Mouse (Mus musculus): ENCODE measurements around the gene Fmo6. TPM values are rescaled to one million over a fixed set of nuclear protein-coding genes. Genes with fewer than 3 reads are reported as not detected.
A peak's percentile ranks its signal among the peaks of the same experiment; 100 is the strongest.

Fmo6 gene
- polyA plus RNA-seq, 1 experiment from 2014 or later: not detected

GRCm38 (mm10) chr1:162937970-162938695 is 818 bp upstream of the Fmo6 start:
- H3K27ac ChIP-seq: no peak overlapping the region

GRCm38 (mm10) chr1:162934374-162935012 is 2.8 kb downstream of the Fmo6 start:
- Histone ChIP-seq H3K36me3 (no peaks in the 10 kb centered on the region), H3K4me1 (replicated peaks) (no peaks in the 10 kb centered on the region), H3K4me2 (replicated peaks) (no peak overlapping the region), H3K4me3 (replicated peaks) (no peak overlapping the region), H3K27ac (no peak overlapping the region), H3K9me3 (no peaks in the 10 kb centered on the region), H3K27me3 (replicated peaks) (no peaks in the 10 kb centered on the region), H3K9ac (no peak overlapping the region)
- ATAC-seq: no peak
- WGBS: 79% methylated on average over 4 of the region's 4 CpGs

More at GRCm38 (mm10) chr1:162937970-162938695, 818 bp upstream of the Fmo6 start:
- no peak overlapping the region for H3K9ac ChIP-seq
- no peaks in the 10 kb centered on the region for H3K36me3 ChIP-seq
- H3K9me3 ChIP-seq: no peaks in the 10 kb centered on the region
- ATAC-seq: 0 out of 2 replicates have a peak, but pooled peaks have one; percentile 10
- no peaks in the 10 kb centered on the region for H3K4me1 ChIP-seq (replicated peaks)
- no peaks in the 10 kb centered on the region for H3K27me3 ChIP-seq (replicated peaks)
- no peak overlapping the region for H3K4me3 ChIP-seq (replicated peaks)
- H3K4me2 ChIP-seq (replicated peaks): no peak overlapping the region
- 74% methylated on average over 5 of the region's 5 CpGs for WGBS

- ATAC-seq: no peak
- no peak overlapping the region for H3K27ac ChIP-seq
- no peak overlapping the region for H3K4me2 ChIP-seq (replicated peaks)
- no peaks in the 10 kb centered on the region for H3K9me3 ChIP-seq
- H3K27me3 ChIP-seq (replicated peaks): no peaks in the 10 kb centered on the region
- WGBS: 60% methylated on average over 4 of the region's 4 CpGs
- H3K4me1 ChIP-seq (replicated peaks): no peaks in the 10 kb centered on the region
- H3K4me3 ChIP-seq (replicated peaks): no peak overlapping the region
- no peak overlapping the region for H3K9ac ChIP-seq
- H3K36me3 ChIP-seq: no peaks in the 10 kb centered on the region
These were observed 4.9 kb downstream of the Fmo6 start for GRCm38 (mm10) chr1:162932386-162932785.

GRCm38 (mm10) chr1:162931880-162932279 is 5.4 kb downstream of the Fmo6 start:
- Histone ChIP-seq H3K4me1 (replicated peaks) (no peaks in the 10 kb centered on the region), H3K9me3 (no peaks in the 10 kb centered on the region), H3K36me3 (no peaks in the 10 kb centered on the region), H3K27ac (no peak overlapping the region), H3K27me3 (replicated peaks) (no peaks in the 10 kb centered on the region), H3K4me2 (replicated peaks) (no peak overlapping the region), H3K4me3 (replicated peaks) (no peak overlapping the region), H3K9ac (no peak overlapping the region)
- WGBS: 67% methylated on average over 5 of the region's 5 CpGs
- no peak for ATAC-seq

DNA sequence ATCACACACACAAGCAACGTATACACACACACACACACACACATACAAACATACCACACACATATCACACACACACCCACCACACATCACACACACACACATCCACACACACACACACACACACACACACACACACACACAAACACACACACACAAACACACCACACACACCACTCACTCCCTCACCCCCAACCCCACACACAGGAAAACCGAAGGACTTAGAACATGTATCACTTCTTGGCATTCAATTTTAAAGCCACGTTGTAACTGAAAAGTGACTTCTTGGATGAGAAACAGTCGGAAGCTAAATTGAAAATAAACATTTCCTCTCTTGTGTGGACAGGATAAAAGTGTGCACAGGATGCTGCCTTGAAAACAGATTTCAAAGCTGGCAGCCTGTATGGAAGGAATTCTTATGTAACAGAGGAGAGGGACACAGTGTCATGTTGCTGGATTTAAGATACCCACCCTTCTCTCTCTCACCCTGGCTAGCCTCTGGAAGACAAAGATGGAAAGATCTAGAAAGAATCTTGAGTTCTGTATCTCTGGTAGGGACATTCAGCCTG is 5.9 kb downstream of the Fmo6 start:
- Histone ChIP-seq H3K4me1 (replicated peaks) (no peaks in the 10 kb centered on the region), H3K27ac (no peak overlapping the region), H3K4me2 (replicated peaks) (no peak overlapping the region), H3K27me3 (replicated peaks) (no peaks in the 10 kb centered on the region), H3K36me3 (no peaks in the 10 kb centered on the region), H3K9ac (no peak overlapping the region), H3K9me3 (no peaks in the 10 kb centered on the region), H3K4me3 (replicated peaks) (no peak overlapping the region)
- no peak for ATAC-seq
- 53% methylated on average over 4 of the region's 4 CpGs for WGBS

- Histone ChIP-seq H3K27ac (no peak overlapping the region), H3K4me1 (replicated peaks) (no peaks in the 10 kb centered on the region), H3K4me2 (replicated peaks) (no peak overlapping the region), H3K9ac (no peak overlapping the region), H3K27me3 (replicated peaks) (no peaks in the 10 kb centered on the region), H3K9me3 (no peaks in the 10 kb centered on the region), H3K36me3 (no peaks in the 10 kb centered on the region), H3K4me3 (replicated peaks) (no peak overlapping the region)
- ATAC-seq: no peak
- 64% methylated on average over 2 of the region's 2 CpGs for WGBS
These were observed 6.7 kb downstream of the Fmo6 start for GRCm38 (mm10) chr1:162930631-162931030.

DNA sequence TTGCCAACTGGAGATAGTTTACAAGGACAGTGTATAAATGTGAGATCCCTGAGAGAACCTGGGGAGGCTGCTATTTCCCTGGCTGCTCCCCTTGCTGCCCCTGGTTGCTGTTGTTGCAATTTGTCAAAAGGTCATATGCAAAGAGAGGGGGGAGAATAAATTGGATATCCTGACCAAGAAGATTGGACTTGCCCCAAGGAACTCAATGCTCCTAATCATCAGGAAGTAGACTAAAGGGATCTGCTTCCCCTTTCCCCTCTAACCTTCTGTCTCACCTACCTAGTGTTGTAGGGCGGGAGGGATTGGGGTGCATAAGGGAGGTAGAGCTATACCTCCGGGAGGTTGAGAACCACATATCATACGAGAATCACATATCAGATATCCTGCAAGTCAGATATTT is 8.2 kb downstream of the Fmo6 start:
- no peak overlapping the region for H3K27ac ChIP-seq
- ATAC-seq: no peak
- H3K4me2 ChIP-seq (replicated peaks): no peak overlapping the region
- no peak overlapping the region for H3K4me3 ChIP-seq (replicated peaks)
- WGBS: 74% methylated on average over 3 of the region's 3 CpGs
- H3K4me1 ChIP-seq (replicated peaks): no peaks in the 10 kb centered on the region
- H3K9ac ChIP-seq: no peak overlapping the region
- no peaks in the 10 kb centered on the region for H3K36me3 ChIP-seq
- no peaks in the 10 kb centered on the region for H3K27me3 ChIP-seq (replicated peaks)
- H3K9me3 ChIP-seq: no peaks in the 10 kb centered on the region

DNA sequence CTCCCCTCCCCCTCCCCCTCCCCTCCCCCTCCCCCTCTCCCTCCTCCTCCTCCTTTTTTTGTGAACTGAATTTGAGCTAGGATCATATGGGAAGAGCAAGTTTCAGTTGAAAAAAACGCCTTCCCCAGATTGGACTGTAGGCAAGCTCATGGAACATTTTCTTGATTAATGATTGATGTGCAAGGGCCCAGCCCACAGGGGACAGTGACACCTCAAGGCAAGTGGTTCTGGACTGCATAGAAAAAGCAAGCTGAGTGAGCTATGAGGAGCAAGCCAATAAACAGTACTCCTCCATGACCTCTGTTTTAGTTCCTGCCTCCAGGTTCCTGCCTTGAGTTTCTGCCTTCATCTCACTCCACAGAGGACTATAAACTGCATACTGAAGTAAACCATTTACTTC is 12.2 kb downstream of the Fmo6 start:
- no peak overlapping the region for H3K4me3 ChIP-seq (replicated peaks)
- no peaks in the 10 kb centered on the region for H3K9me3 ChIP-seq
- no peak for ATAC-seq
- no peaks in the 10 kb centered on the region for H3K27me3 ChIP-seq (replicated peaks)
- no peak overlapping the region for H3K27ac ChIP-seq
- no peak overlapping the region for H3K4me2 ChIP-seq (replicated peaks)
- H3K4me1 ChIP-seq (replicated peaks): no peaks in the 10 kb centered on the region
- no peak overlapping the region for H3K9ac ChIP-seq
- no peaks in the 10 kb centered on the region for H3K36me3 ChIP-seq
- WGBS: 56% methylated on average over 1 of the region's 1 CpGs

GRCm38 (mm10) chr1:162916661-162917060 is 20.7 kb downstream of the Fmo6 start:
- no peaks in the 10 kb centered on the region for H3K9me3 ChIP-seq
- H3K27ac ChIP-seq: no peak overlapping the region

GRCm38 (mm10) chr1:162914932-162915556 is 22.3 kb downstream of the Fmo6 start:
- 78% methylated on average over 4 of the region's 4 CpGs for WGBS
- ATAC-seq: no peak
- Histone ChIP-seq H3K9me3 (no peaks in the 10 kb centered on the region), H3K27ac (no peak overlapping the region), H3K36me3 (no peaks in the 10 kb centered on the region), H3K27me3 (replicated peaks) (no peaks in the 10 kb centered on the region), H3K4me2 (replicated peaks) (no peak overlapping the region), H3K4me3 (replicated peaks) (no peak overlapping the region), H3K4me1 (replicated peaks) (no peaks in the 10 kb centered on the region), H3K9ac (no peak overlapping the region)

More at GRCm38 (mm10) chr1:162916661-162917060, 20.7 kb downstream of the Fmo6 start:
- H3K9ac ChIP-seq: no peak overlapping the region
- H3K27me3 ChIP-seq (replicated peaks): no peaks in the 10 kb centered on the region
- H3K4me2 ChIP-seq (replicated peaks): no peak overlapping the region
- no peaks in the 10 kb centered on the region for H3K36me3 ChIP-seq
- no peaks in the 10 kb centered on the region for H3K4me1 ChIP-seq (replicated peaks)
- no peak overlapping the region for H3K4me3 ChIP-seq (replicated peaks)
- WGBS: 69% methylated on average over 8 of the region's 8 CpGs
- no peak for ATAC-seq

DNA sequence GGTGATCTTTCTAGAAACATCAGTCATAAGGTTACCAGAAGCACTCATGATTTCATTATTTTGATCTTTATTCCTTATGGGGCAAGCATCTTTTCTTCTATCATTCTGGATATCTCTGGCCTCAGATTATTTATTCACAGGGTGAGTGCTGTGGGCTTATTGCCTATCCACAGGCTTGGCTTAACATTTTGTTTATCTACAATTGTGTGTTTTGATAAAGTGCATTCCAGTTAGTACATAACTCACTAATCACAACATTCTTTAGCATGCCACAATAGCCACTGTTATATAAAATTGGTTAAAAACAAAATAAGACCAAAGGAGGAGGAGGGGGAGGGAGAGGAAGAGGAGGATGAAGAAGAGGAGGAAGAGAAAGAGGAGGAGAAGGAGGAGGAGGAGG is 25.2 kb downstream of the Fmo6 start:
- H3K4me3 ChIP-seq (replicated peaks): no peak overlapping the region
- H3K9ac ChIP-seq: no peak overlapping the region
- ATAC-seq: no peak
- H3K36me3 ChIP-seq: no peaks in the 10 kb centered on the region
- no peaks in the 10 kb centered on the region for H3K9me3 ChIP-seq
- H3K27ac ChIP-seq: no peak overlapping the region
- no peak overlapping the region for H3K4me2 ChIP-seq (replicated peaks)
- no peaks in the 10 kb centered on the region for H3K27me3 ChIP-seq (replicated peaks)
- H3K4me1 ChIP-seq (replicated peaks): no peaks in the 10 kb centered on the region

- WGBS: 82% methylated on average over 4 of the region's 4 CpGs
These were observed 35.4 kb downstream of the Fmo6 start for GRCm38 (mm10) chr1:162901879-162902278.

More at GRCm38 (mm10) chr1:162901879-162902278, 35.4 kb downstream of the Fmo6 start:
- H3K27ac ChIP-seq: no peak overlapping the region
- H3K36me3 ChIP-seq: no peaks in the 10 kb centered on the region
- H3K9ac ChIP-seq: no peak overlapping the region
- no peaks in the 10 kb centered on the region for H3K27me3 ChIP-seq (replicated peaks)
- no peak overlapping the region for H3K4me2 ChIP-seq (replicated peaks)
- no peaks in the 10 kb centered on the region for H3K9me3 ChIP-seq
- no peak overlapping the region for H3K4me3 ChIP-seq (replicated peaks)
- H3K4me1 ChIP-seq (replicated peaks): no peaks in the 10 kb centered on the region
- ATAC-seq: no peak

Data from intestine, embryonic 15.5 days (tissue).